Mouse (Mus musculus) skeletal muscle tissue, adult 2 months (tissue): ENCODE measurements around the gene Pla2g1b.

ENCODE experiments used
- DNase-seq: peaks from one replicate; pipeline ENCODE4 v3.0.0-alpha.2; 2012; ENCODE audit warnings: low read depth, low spot score

Pla2g1b gene

GRCm38 (mm10) chr5:115444130-115444529, 21.9 kb upstream of the Pla2g1b start:
- DNase-seq = no peak

- no peak for DNase-seq
Observed at GRCm38 (mm10) chr5:115447108-115447507, 19.0 kb upstream of the Pla2g1b start.

GRCm38 (mm10) chr5:115449247-115449646, 16.8 kb upstream of the Pla2g1b start:
- no peak for DNase-seq

- DNase-seq = no peak
Observed at GRCm38 (mm10) chr5:115450410-115451317, 15.4 kb upstream of the Pla2g1b start.

- no peak for DNase-seq
Observed at GRCm38 (mm10) chr5:115454422-115455090, 11.5 kb upstream of the Pla2g1b start.

- DNase-seq = no peak
Observed at GRCm38 (mm10) chr5:115455838-115456237, 10.2 kb upstream of the Pla2g1b start.

GRCm38 (mm10) chr5:115458918-115459317, 7.1 kb upstream of the Pla2g1b start:
- DNase-seq = no peak

- DNase-seq = no peak
Observed at GRCm38 (mm10) chr5:115464408-115465115, 1.5 kb upstream of the Pla2g1b start.

GRCm38 (mm10) chr5:115469791-115470190, 3.7 kb downstream of the Pla2g1b start:
- DNase-seq = no peak

- no peak for DNase-seq
Observed at GRCm38 (mm10) chr5:115470766-115471531, 4.9 kb downstream of the Pla2g1b start.

GRCm38 (mm10) chr5:115473191-115473590, 7.1 kb downstream of the Pla2g1b start:
- no peak for DNase-seq

- DNase-seq = no peak
Observed at GRCm38 (mm10) chr5:115474174-115474828, 8.2 kb downstream of the Pla2g1b start.

GRCm38 (mm10) chr5:115475337-115476106, 9.5 kb downstream of the Pla2g1b start:
- DNase-seq = peak; percentile 66

- no peak for DNase-seq
Observed at GRCm38 (mm10) chr5:115476107-115476727, 10.2 kb downstream of the Pla2g1b start.

- no peak for DNase-seq
Observed at GRCm38 (mm10) chr5:115479561-115479960, 13.5 kb downstream of the Pla2g1b start.

- DNase-seq = no peak
Observed at GRCm38 (mm10) chr5:115480101-115480500, 14.0 kb downstream of the Pla2g1b start.

- DNase-seq = no peak
Observed at GRCm38 (mm10) chr5:115482390-115483265, 16.6 kb downstream of the Pla2g1b start.

- no peak for DNase-seq
Observed at GRCm38 (mm10) chr5:115483385-115483784, 17.3 kb downstream of the Pla2g1b start.
